Mouse (Mus musculus) heart, postnatal 25 days (tissue): ENCODE measurements around the gene Mrps18b. TPM values are rescaled to one million over a fixed set of nuclear protein-coding genes. Genes with fewer than 3 reads are reported as not detected.

Experiments used
- DNase-seq: peaks from one replicate; pipeline ENCODE4 v3.0.0; 2022; ENCODE audit warnings: low spot score
- intact Hi-C: fragments of 180-260 bp; cut with DNase I; formaldehyde crosslinking; loops from one replicate; pipeline ENCODE4 v1.15.1; 2025
- microRNA-seq: library from miRNA; unstranded; fragments of <30 nt; microRNA quantifications from one replicate; pipeline ENCODE4 v1.2.0, GENCODE M21; 2022
- total RNA-seq, 2 experiments: library from RNA; stranded (reverse); gene quantifications; 2 replicates each; pipeline ENCODE4 v1.2.3; 2021

The Mrps18b gene
- total RNA-seq, 2 experiments from 2014 or later = 51.7 to 55.3 TPM

DNA sequence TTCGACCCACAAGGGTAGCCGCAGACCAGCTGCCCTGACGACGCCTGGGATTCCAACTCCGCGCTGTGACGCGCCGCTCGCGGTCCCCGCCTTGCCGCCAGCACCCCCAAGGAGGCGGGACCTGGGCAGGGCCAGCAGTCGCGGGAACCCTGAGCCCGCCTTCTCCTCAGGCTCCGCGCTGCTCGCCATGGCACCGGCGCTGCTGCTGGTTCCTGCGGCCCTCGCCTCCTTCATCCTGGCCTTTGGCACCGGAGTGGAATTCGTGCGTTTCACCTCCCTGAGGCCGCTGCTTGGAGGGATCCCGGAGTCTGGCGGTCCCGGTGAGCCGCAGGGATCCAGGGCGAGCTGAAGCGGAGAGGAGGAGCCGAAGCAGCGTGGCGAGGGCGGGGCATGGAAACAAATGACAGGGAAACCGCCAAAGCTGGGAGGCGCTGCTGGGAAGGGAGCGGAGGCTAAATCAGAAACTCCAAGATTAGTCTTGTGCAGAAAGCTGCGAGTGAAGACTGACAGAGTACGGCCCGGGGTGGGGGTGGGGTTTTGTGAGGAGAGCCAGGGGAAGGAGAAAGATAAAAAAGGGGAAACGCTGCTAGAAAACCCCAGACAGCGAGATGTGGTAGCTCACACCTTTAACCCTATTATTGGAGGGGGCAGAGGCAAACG, 54.9 kb downstream of the Mrps18b start, which contains the start of gene Nrm:
Nrm (plus strand) TSS at position 121 of the 660 bp plus-strand sequence.
- intact Hi-C loops = loop anchor here (2.0 kb wide), 1 partner anchor 19 kb away; no protein-coding TSS in a partner anchor
- DNase-seq = peak; percentile 88

DNA sequence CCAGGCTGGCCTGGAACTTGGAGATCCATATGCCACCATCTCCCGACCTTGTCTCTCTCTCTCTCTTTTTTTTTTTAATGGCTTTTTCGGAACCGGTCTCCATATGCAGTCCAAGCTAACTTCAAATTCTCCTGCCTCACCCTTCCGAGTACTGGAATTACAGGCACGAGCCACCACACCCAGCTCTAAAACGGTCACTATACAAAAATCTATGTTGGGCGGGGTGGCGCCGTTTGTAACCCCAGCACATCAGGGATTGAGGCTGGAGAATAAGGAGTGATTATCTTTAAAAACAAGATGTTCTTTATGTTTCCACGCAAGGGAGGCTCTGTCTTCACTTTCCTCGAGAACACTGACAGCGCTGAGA, 55.4 kb downstream of the Mrps18b start:
- intact Hi-C loops = loop anchor here (2.0 kb wide), 1 partner anchor 18 kb away; no protein-coding TSS in a partner anchor
- DNase-seq = no peak

Small RNA genes within 50 kb of the gene (microRNA-seq; reads per million reads assigned to microRNA genes)
- 0.83 reads per million for gene Gm28033
- not detected for gene Mir1894
- gene Mir877 = 60.6 reads per million, percentile 51 among the genes with 10 or more reads in this experiment

Other genes starting within 250 kb of the Mrps18b start
- 10 to 100 TPM; 32.3 TPM for gene Vars2, start 248.8 kb downstream of the Mrps18b start, total RNA-seq
- 10 to 100 TPM; 17.5 to 18.3 TPM for gene Gtf2h4, start 242.7 kb downstream of the Mrps18b start, total RNA-seq
- gene Ddr1, start 211.8 kb downstream of the Mrps18b start, total RNA-seq = 10 to 100 TPM; 33.1 to 41.7 TPM
- 10 to 100 TPM; 21.7 to 39.7 TPM for gene Ier3, start 94.7 kb downstream of the Mrps18b start, total RNA-seq
- 100 to 1,000 TPM; 125 to 141 TPM for gene Flot1, start 93.2 kb downstream of the Mrps18b start, total RNA-seq
- 100 to 1,000 TPM; 102 to 103 TPM for gene Tubb5, start 78.1 kb downstream of the Mrps18b start, total RNA-seq
- 10 to 100 TPM; 11.8 to 14.6 TPM for gene Mdc1, start 74.9 kb downstream of the Mrps18b start, total RNA-seq
- 1 to 10 TPM; 2.3 to 2.8 TPM for gene Nrm, start 55.1 kb downstream of the Mrps18b start, total RNA-seq
- 10 to 100 TPM; 11.9 to 16.6 TPM for gene Ppp1r18, start 50.8 kb downstream of the Mrps18b start, total RNA-seq
- gene Dhx16, start 36.6 kb downstream of the Mrps18b start, total RNA-seq = 10 to 100 TPM; 19.2 to 20.1 TPM
- gene 2310061I04Rik, start 19.0 kb downstream of the Mrps18b start, total RNA-seq = 100 to 1,000 TPM; 112 to 116 TPM
- gene Atat1, start 6.3 kb downstream of the Mrps18b start, total RNA-seq = 1 to 10 TPM; 7.7 TPM
- gene Ppp1r10, start within 50 bp of the Mrps18b start, total RNA-seq = 10 to 100 TPM; 30.4 to 34.5 TPM
- gene Abcf1, start 53.4 kb upstream of the Mrps18b start, total RNA-seq = 10 to 100 TPM; 64.2 to 66.6 TPM
- gene Gnl1, start 63.5 kb upstream of the Mrps18b start, total RNA-seq = 10 to 100 TPM; 26.4 to 26.6 TPM
- 1 to 10 TPM; 3.8 to 4.4 TPM for gene Prr3, start 63.8 kb upstream of the Mrps18b start, total RNA-seq
- gene H2-T24, start 104.2 kb upstream of the Mrps18b start, total RNA-seq = 1 to 10 TPM; 7.4 to 7.5 TPM
- 10 to 100 TPM; 20.2 to 25.6 TPM for gene H2-T23, start 116.5 kb upstream of the Mrps18b start, total RNA-seq
- 1 to 10 TPM; 7.4 to 7.8 TPM for gene H2-T22, start 126.4 kb upstream of the Mrps18b start, total RNA-seq
- not detected for gene Gm6034, start 126.6 kb upstream of the Mrps18b start, total RNA-seq
- gene Gm11127, start 142.0 kb upstream of the Mrps18b start, total RNA-seq = 1 to 10 TPM; 2.6 to 2.9 TPM
- gene Gm19684, start 205.3 kb upstream of the Mrps18b start, total RNA-seq = not detected
- not detected for gene Gm7030, start 213.0 kb upstream of the Mrps18b start, total RNA-seq